Mouse (Mus musculus): ENCODE measurements around the gene Iqcg.

Gene Iqcg

GRCm38 (mm10) chr16:33053141-33053540, 2.9 kb downstream of the Iqcg start:
- DNase-seq (ENCODE audit: low read depth, low spot score): no peak

- DNase-seq (ENCODE audit: low read depth, low spot score): no peak
Observed at GRCm38 (mm10) chr16:33049809-33050208, 6.2 kb downstream of the Iqcg start.

- DNase-seq (ENCODE audit: low read depth, low spot score): no peak
Observed at GRCm38 (mm10) chr16:33048686-33049085, 7.3 kb downstream of the Iqcg start.

- no peak for DNase-seq (ENCODE audit: low read depth, low spot score)
Observed at GRCm38 (mm10) chr16:33048004-33048403, 8.0 kb downstream of the Iqcg start.

- DNase-seq (ENCODE audit: low read depth, low spot score): no peak
Observed at GRCm38 (mm10) chr16:33043268-33043667, 12.8 kb downstream of the Iqcg start.

GRCm38 (mm10) chr16:33042682-33043081, 13.3 kb downstream of the Iqcg start:
- DNase-seq (ENCODE audit: low read depth, low spot score): no peak

- DNase-seq (ENCODE audit: low read depth, low spot score): no peak
Observed at GRCm38 (mm10) chr16:33036006-33036405, 20.0 kb downstream of the Iqcg start.

- DNase-seq (ENCODE audit: low read depth, low spot score): peak; percentile 29
Observed at GRCm38 (mm10) chr16:33026357-33026756, 29.7 kb downstream of the Iqcg start.

GRCm38 (mm10) chr16:33024456-33025104, 31.4 kb downstream of the Iqcg start:
- DNase-seq (ENCODE audit: low read depth, low spot score): peak; percentile 62

GRCm38 (mm10) chr16:33023750-33024149, 32.3 kb downstream of the Iqcg start:
- DNase-seq (ENCODE audit: low read depth, low spot score): peak; percentile 87

GRCm38 (mm10) chr16:33021381-33021780, 34.6 kb downstream of the Iqcg start:
- DNase-seq (ENCODE audit: low read depth, low spot score): no peak

- DNase-seq (ENCODE audit: low read depth, low spot score): no peak
Observed at GRCm38 (mm10) chr16:33019117-33019770, 36.8 kb downstream of the Iqcg start.

GRCm38 (mm10) chr16:33017677-33018349, 38.2 kb downstream of the Iqcg start:
- DNase-seq (ENCODE audit: low read depth, low spot score): peak; percentile 66

GRCm38 (mm10) chr16:33015986-33016385, 40.0 kb downstream of the Iqcg start:
- DNase-seq (ENCODE audit: low read depth, low spot score): no peak

- no peak for DNase-seq (ENCODE audit: low read depth, low spot score)
Observed at GRCm38 (mm10) chr16:33015396-33015907, 40.6 kb downstream of the Iqcg start.

- DNase-seq (ENCODE audit: low read depth, low spot score): peak; percentile 64
Observed at GRCm38 (mm10) chr16:33014921-33015320, 41.1 kb downstream of the Iqcg start.

GRCm38 (mm10) chr16:33013801-33014200, 42.2 kb downstream of the Iqcg start:
- DNase-seq (ENCODE audit: low read depth, low spot score): no peak

- DNase-seq (ENCODE audit: low read depth, low spot score): peak; percentile 84
Observed at GRCm38 (mm10) chr16:33010166-33010565, 45.9 kb downstream of the Iqcg start.

- peak; percentile 58 for DNase-seq (ENCODE audit: low read depth, low spot score)
Observed at GRCm38 (mm10) chr16:33007436-33007835, 48.6 kb downstream of the Iqcg start.

- DNase-seq (ENCODE audit: low read depth, low spot score): peak; percentile 56
Observed at GRCm38 (mm10) chr16:33006888-33007287, 49.1 kb downstream of the Iqcg start.

- DNase-seq (ENCODE audit: low read depth, low spot score): peak; percentile 86
Observed at GRCm38 (mm10) chr16:33005216-33005615, 50.8 kb downstream of the Iqcg start.

GRCm38 (mm10) chr16:32992158-32992557, 63.9 kb downstream of the Iqcg start:
- DNase-seq (ENCODE audit: low read depth, low spot score): peak; percentile 81

- no peak for DNase-seq (ENCODE audit: low read depth, low spot score)
Observed at GRCm38 (mm10) chr16:32984631-32985030, 71.4 kb downstream of the Iqcg start.
